Mouse (Mus musculus): ENCODE results near the gene Zcchc10.

DNA sequence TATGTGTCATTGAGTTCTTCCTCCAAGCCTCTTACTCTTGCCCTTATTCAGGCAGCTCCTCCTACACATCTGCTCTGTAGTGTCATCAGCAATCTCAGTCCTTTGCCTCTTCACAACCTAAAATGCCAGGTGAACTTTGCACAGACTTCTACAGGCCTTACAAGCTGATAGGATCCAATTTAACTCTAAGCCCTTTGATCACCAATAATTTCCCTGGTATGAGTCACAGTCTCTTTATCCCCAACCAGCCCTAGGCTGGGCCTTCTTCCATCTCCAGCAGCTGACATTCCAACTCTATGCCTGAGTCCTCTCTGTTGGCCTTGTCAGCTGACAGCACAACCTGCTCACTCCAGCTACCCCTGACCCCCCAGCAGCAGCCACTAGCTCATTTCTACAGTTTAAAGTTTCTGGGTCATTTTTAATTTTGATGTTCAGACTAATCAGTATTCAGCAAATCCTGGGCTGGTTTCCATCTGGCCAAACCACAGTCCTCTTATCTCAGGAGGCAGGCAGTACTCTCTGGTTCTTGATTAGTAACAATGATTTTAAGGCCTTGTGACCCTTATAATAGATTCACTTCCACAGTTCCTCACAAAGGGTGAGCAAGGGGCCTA, 16.1 kb upstream of the Zcchc10 start:
- TF ChIP-seq MYOD1 (IDR thresholded peaks at IDR 0.05; ENCODE audit: control insufficient read depth in 1 of 3, insufficient read length in 2 of 3, low read depth in 2 of 3), result peak; percentile 20 to 75 (median 66)
- no peak for TF ChIP-seq CEBPB (IDR thresholded peaks at IDR 0.05; ENCODE audit: insufficient read depth, poor library complexity, severe bottlenecking)
- TF ChIP-seq POLR2A (IDR thresholded peaks at IDR 0.05; ENCODE audit: insufficient read length, low read depth), result no peak
- no peak for TF ChIP-seq SRF (IDR thresholded peaks at IDR 0.05; ENCODE audit: control insufficient read depth, insufficient read length, low read depth)
- no peak for TF ChIP-seq TCF12 (IDR thresholded peaks at IDR 0.05; ENCODE audit: insufficient read depth, poor library complexity, severe bottlenecking)
- no peak for TF ChIP-seq REST (IDR thresholded peaks at IDR 0.05; ENCODE audit: insufficient read depth, insufficient read length)
- TF ChIP-seq MAX (IDR thresholded peaks at IDR 0.05; ENCODE audit: low read depth), result no peak
- no peak for TF ChIP-seq POLR2AphosphoS2 (IDR thresholded peaks at IDR 0.05; ENCODE audit: insufficient read length, low read depth)
- peak in 2 of 3 experiments; percentile 72 to 74 for TF ChIP-seq MYOG (IDR thresholded peaks at IDR 0.05; ENCODE audit: control insufficient read depth in 1 of 3, insufficient read depth in 1 of 3, insufficient read length in 2 of 3, low read depth in 2 of 3)
- no peak for TF ChIP-seq E2F4 (IDR thresholded peaks at IDR 0.05; ENCODE audit: insufficient read depth)
- peak; percentile 10 for TF ChIP-seq USF1 (IDR thresholded peaks at IDR 0.05; ENCODE audit: low read depth)

All from myocyte (in vitro differentiated cells).